Mouse (Mus musculus) cerebellum, adult 2 months (tissue): ENCODE data around the gene Zcchc10.

Experiments used
- CTCF ChIP-seq: fragments of 200-500 bp; IDR thresholded peaks from 2 replicates; pipeline ENCODE4 v1.5.1; 2011; ENCODE audit warnings: low read depth, mild to moderate bottlenecking, control low read depth, low read length, moderate library complexity, borderline replicate concordance; ENCODE audit not compliant: insufficient read depth
- POLR2A ChIP-seq: fragments of 200-500 bp; IDR thresholded peaks from 2 replicates; pipeline ENCODE4 v1.6.1; 2011; ENCODE audit warnings: low read length, control low read depth, borderline replicate concordance; ENCODE audit not compliant: insufficient read depth

DNA sequence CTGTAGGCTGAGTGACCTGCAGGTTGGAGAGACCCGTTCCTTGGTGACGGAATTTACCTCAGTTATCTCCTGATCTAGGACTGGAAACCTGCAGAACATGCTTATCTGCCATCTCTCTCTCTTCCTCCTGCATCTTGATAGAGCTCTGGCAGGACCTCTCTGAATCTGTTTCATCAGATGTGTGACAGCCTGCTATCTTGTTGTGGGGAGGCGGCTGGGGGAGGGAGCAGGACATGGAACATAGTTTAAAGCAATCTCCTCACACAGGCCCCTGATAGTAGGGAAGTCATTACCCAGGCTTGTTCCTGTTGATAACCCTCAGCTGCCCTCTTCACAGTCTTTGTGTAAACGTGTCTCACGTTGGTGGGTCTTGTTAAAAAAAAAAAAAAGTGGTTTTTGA is 20.8 kb downstream of the Zcchc10 start:
- TF ChIP-seq CTCF (no peak), POLR2A (no peak)
